Mouse (Mus musculus) liver, embryonic 14.5 days (tissue): ENCODE measurements around the gene Mecom. TPM values are rescaled to one million over a fixed set of nuclear protein-coding genes. Genes with fewer than 3 reads are reported as not detected.

Experiments
- ATAC-seq: fragments of 200-750 bp; cut with Nextera tagmentation; 2 replicates; pipeline ENCODE4 v1.8.0; 2017; ENCODE audit warnings: moderate number of reproducible peaks, mild to moderate bottlenecking, moderate library complexity; ENCODE audit not compliant: insufficient read depth
- DNase-seq, 3 experiments: peaks; one replicate each; pipeline ENCODE4 v3.0.0-alpha.2; 2012 to 2013; ENCODE audit warnings: low read depth in 3 of 3, low spot score in 3 of 3
- H3K27ac ChIP-seq: fragments of 300-500 bp; sonication (generic); 2 replicates; pipeline ENCODE4 v1.5.1; 2014; ENCODE audit warnings: moderate library complexity, mild to moderate bottlenecking, control low read depth, inconsistent platforms
- H3K27me3 ChIP-seq: fragments of 300-500 bp; sonication (generic); 2 replicates; pipeline ENCODE4 v1.6.1; 2014; ENCODE audit warnings: mild to moderate bottlenecking, low read length, moderate library complexity; ENCODE audit not compliant: control insufficient read depth, insufficient read depth
- H3K36me3 ChIP-seq: fragments of 300-500 bp; sonication (generic); replicated peaks from 2 replicates; pipeline ENCODE4 v1.6.1; 2014; ENCODE audit warnings: low read depth; ENCODE audit not compliant: control insufficient read depth, insufficient read depth
- H3K4me1 ChIP-seq, 2 experiments: fragments of 200-500 bp in 1 of 2; fragments of 300-500 bp in 1 of 2; sonication (generic) in 1 of 2; replicated peaks; 2 replicates each; pipeline ENCODE4 v1.6.1; 2012 to 2014; ENCODE audit warnings: antibody characterized with exemption in 1 of 2, inconsistent platforms in 1 of 2, low read length in 1 of 2; ENCODE audit not compliant: control insufficient read depth in 2 of 2, insufficient read depth in 2 of 2
- H3K4me2 ChIP-seq: fragments of 300-500 bp; sonication (generic); 2 replicates; pipeline ENCODE4 v1.6.1; 2014; ENCODE audit warnings: low read depth, mild to moderate bottlenecking, control low read depth, moderate library complexity
- H3K4me3 ChIP-seq, 2 experiments: fragments of 200-500 bp in 1 of 2; fragments of 300-500 bp in 1 of 2; sonication (generic) in 1 of 2; 2 replicates each; pipeline ENCODE4 v1.5.1; 2012 to 2014; ENCODE audit warnings: low read depth in 2 of 2, low read length in 2 of 2, mild to moderate bottlenecking in 2 of 2, control low read depth in 1 of 2, inconsistent platforms in 1 of 2, moderate library complexity in 1 of 2; ENCODE audit not compliant: insufficient read depth in 1 of 2
- H3K9ac ChIP-seq: fragments of 300-500 bp; sonication (generic); replicated peaks from 2 replicates; pipeline ENCODE4 v1.6.1; 2014; ENCODE audit warnings: mild to moderate bottlenecking, control low read depth, moderate library complexity
- H3K9me3 ChIP-seq: fragments of 300-500 bp; sonication (generic); 2 replicates; pipeline ENCODE4 v1.6.1; 2016; ENCODE audit warnings: low read length, mixed read lengths; ENCODE audit not compliant: control insufficient read depth
- CTCF ChIP-seq: IDR thresholded peaks from 2 replicates; pipeline ENCODE4 v1.5.1; 2016; ENCODE audit warnings: antibody characterized with exemption, low read depth, control low read depth
- EP300 ChIP-seq: IDR thresholded peaks from 2 replicates; pipeline ENCODE4 v1.6.1; 2016; ENCODE audit warnings: antibody characterized with exemption, low read depth
- WGBS: fragments of 180-500 bp; shearing (Covaris S2); extraction: QIAGEN DNeasy Blood & Tissue Kit; methylation state at CpG from one replicate; pipeline ENCODE4 v1.1.7; 2014; ENCODE audit not compliant: insufficient replicate concordance; 5-methylcytosine and 5-hydroxymethylcytosine counted together
- polyA plus RNA-seq, 2 experiments: library from polyadenylated mRNA; depleted of rRNA in 1 of 2; stranded (reverse) in 1 of 2; unstranded in 1 of 2; fragments of >200 nt; fragmentation: Nextera tagmentation in 1 of 2; extraction: Ambion mirVana in 1 of 2; gene quantifications; 2 replicates each; pipeline versions ENCODE4 v1.2.1 to v1.2.3; 2012 to 2014

The Mecom gene
- polyA plus RNA-seq, 2 experiments = 0.67 to 0.75 TPM

DNA sequence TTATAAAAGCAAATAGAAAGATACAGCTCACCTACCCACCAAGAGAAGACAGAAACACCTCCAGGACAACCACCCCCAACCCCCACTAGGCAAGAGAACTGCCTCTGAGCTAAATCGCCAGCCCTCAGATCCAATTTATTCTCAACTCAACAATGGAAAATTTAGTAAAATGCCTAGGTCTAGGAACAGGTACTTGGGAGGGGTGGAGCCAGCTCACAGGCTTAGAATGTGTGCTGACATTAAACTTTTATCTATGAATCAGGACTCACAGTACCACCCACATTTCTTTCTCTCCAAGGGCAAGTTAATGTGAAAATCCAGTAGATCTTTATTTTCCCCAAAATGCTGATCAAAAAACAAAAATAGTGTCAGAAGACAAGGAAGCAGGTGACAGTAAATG is 533.5 kb downstream of the Mecom start:
- ATAC-seq (no peak), DNase-seq (no peak)
- TF ChIP-seq EP300 (no peak), CTCF (no peak)
- H3K27me3 ChIP-seq = peaks cover 20% of the 10 kb centered on the region
- no peaks in the 10 kb centered on the region for H3K36me3 ChIP-seq
- H3K9ac ChIP-seq = no peak overlapping the region
- no peaks in the 10 kb centered on the region for H3K4me1 ChIP-seq
- H3K4me3 ChIP-seq = no peak overlapping the region
- no peak overlapping the region for H3K4me2 ChIP-seq
- 45% methylated on average over 1 of the region's 1 CpGs for WGBS
- no peak overlapping the region for H3K27ac ChIP-seq
- H3K9me3 ChIP-seq = no peaks in the 10 kb centered on the region

DNA sequence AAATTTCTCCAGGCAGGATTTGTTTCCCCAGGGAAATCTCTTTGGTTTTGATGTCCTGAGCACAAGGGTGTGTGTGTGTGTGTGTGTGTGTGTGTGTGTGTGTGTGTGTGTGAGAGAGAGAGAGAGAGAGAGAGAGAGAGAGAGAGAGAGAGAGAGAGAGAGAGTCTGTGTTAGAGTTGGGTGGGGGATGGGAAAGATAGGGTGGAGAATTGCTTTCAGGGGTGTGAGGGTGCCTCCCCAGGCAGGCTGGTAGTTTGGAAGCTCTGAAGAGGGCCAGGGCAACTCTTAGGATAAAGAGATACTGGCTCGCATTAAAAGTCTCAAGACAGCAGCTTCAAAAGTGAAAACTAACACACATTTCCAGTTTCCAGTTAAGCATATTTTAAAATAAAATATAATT is 534.4 kb downstream of the Mecom start:
- Histone ChIP-seq H3K27me3 (peaks cover 20% of the 10 kb centered on the region), H3K4me1 (no peaks in the 10 kb centered on the region), H3K4me2 (peak overlapping the region; percentile 60; the same call in 1 of the 2 replicates), H3K36me3 (no peaks in the 10 kb centered on the region), H3K9me3 (no peaks in the 10 kb centered on the region), H3K4me3 (no peak overlapping the region; a peak in 2 of 4 replicates), H3K9ac (no peak overlapping the region), H3K27ac (no peak overlapping the region)
- DNase-seq (no peak), ATAC-seq (no peak)
- 44% methylated on average over 1 of the region's 1 CpGs for whole genome bisulfite sequencing
- TF ChIP-seq EP300 = no peak
- no peak for TF ChIP-seq CTCF

DNA sequence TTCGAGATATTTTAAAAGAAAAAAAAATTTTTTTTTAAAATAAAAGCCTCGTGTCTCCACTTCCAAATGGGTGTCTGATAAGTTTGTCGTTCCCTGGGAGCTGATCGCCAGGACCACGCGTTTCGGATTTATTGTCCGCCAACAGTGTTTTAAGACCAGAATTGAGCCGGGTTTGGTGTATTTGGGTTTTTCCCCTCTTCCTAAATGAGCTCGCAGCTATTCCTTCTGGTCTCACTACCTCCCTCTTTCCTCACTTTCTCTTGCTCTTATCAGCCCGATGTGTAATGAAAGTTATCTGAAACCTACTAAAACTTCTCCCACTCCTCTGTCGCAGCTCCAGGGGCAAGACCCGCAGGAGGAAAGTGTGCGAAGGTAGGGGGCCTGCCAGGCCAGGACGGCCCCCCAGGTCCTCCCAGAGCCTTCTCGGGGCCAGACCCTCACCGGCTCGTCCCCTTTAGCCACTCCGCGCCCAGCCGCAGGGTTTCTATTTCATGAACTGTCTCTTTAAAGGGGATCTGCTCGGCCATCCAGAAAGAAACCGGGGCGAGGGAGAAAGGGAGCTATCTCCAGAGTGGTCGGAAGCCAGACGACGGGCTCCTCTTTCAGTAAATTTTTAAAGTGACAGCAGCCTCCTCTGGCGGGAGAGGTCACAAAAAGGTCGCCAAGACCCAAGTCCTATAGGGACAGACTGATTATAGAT is 535.0 kb downstream of the Mecom start:
- H3K4me1 ChIP-seq = no peaks in the 10 kb centered on the region
- peak overlapping the region; percentile 47 to 48 for H3K4me3 ChIP-seq
- no peak overlapping the region for H3K27ac ChIP-seq
- no peaks in the 10 kb centered on the region for H3K9me3 ChIP-seq
- H3K27me3 ChIP-seq = peaks cover 20% of the 10 kb centered on the region
- no peaks in the 10 kb centered on the region for H3K36me3 ChIP-seq
- H3K9ac ChIP-seq = no peak overlapping the region; the same call in 1 of the 2 replicates
- TF ChIP-seq CTCF (no peak), EP300 (no peak)
- ATAC-seq = no peak
- peak overlapping the region; percentile 60 for H3K4me2 ChIP-seq
- no peak for DNase-seq
- under 1% methylated on average over 29 of the region's 29 CpGs for WGBS

- Histone ChIP-seq H3K9ac (no peak overlapping the region), H3K27ac (no peak overlapping the region), H3K36me3 (no peaks in the 10 kb centered on the region), H3K27me3 (peaks cover 20% of the 10 kb centered on the region), H3K4me1 (no peaks in the 10 kb centered on the region), H3K4me2 (peak overlapping the region; percentile 60), H3K9me3 (no peaks in the 10 kb centered on the region), H3K4me3 (peak overlapping the region; percentile 26 to 48)
- 2% methylated on average over 27 of the region's 27 CpGs for WGBS
- no peak for ATAC-seq
- TF ChIP-seq CTCF (no peak), EP300 (no peak)
- no peak for DNase-seq
These were observed 535.7 kb downstream of the Mecom start for GRCm38 (mm10) chr3:30012150-30012549.

DNA sequence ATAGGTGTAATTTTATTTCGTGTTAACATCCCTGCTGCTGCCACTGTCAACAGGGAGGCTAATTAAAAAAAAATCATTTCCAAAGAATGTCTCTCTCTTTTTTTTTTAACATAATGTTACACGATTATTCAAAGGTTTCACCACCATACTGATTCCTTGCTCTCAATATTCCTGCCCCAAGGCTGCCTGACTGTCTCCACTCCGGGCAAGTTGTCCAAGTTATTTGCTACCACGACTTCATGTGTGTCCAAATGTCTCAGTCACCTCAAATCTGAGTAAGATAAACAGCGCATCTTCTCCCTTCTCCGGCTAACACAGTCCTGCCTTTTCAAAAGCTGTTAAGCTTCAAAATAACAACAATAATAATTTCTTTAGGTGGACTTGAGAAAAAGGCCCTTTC is 536.1 kb downstream of the Mecom start:
- ATAC-seq (no peak), DNase-seq (no peak)
- Histone ChIP-seq H3K27ac (no peak overlapping the region), H3K9me3 (no peaks in the 10 kb centered on the region), H3K27me3 (peaks cover 20% of the 10 kb centered on the region), H3K4me3 (no peak overlapping the region), H3K9ac (no peak overlapping the region), H3K4me2 (no peak overlapping the region), H3K36me3 (no peaks in the 10 kb centered on the region), H3K4me1 (no peaks in the 10 kb centered on the region)
- TF ChIP-seq CTCF (no peak), EP300 (no peak)
- 15% methylated on average over 6 of the region's 6 CpGs for WGBS
